Mouse (Mus musculus) heart, embryonic 11.5 days (tissue): ENCODE data around the gene Pde8b. TPM values are rescaled to one million over a fixed set of nuclear protein-coding genes. Genes with fewer than 3 reads are reported as not detected.

Source experiments
- ATAC-seq: fragments of 200-750 bp; cut with Nextera tagmentation; replicated peaks from 2 replicates; pipeline ENCODE4 v1.8.0; 2017; ENCODE audit warnings: moderate library complexity; ENCODE audit not compliant: insufficient number of reproducible peaks, low FRiP score, low TSS enrichment
- H3K27ac ChIP-seq: fragments of 300-500 bp; sonication (generic); 2 replicates; pipeline ENCODE4 v1.5.1; 2014; ENCODE audit warnings: mild to moderate bottlenecking, low read depth, low read length
- H3K27me3 ChIP-seq: fragments of 300-500 bp; sonication (generic); 2 replicates; pipeline ENCODE4 v1.6.1; 2014; ENCODE audit warnings: mild to moderate bottlenecking, low read length, mixed read lengths; ENCODE audit not compliant: control insufficient read depth, insufficient read depth
- H3K36me3 ChIP-seq: fragments of 300-500 bp; sonication (generic); 2 replicates; pipeline ENCODE4 v1.6.1; 2014; ENCODE audit warnings: mild to moderate bottlenecking, low read length, moderate library complexity, mixed read lengths; ENCODE audit not compliant: control insufficient read depth, insufficient read depth
- H3K4me1 ChIP-seq: fragments of 300-500 bp; sonication (generic); 2 replicates; pipeline ENCODE4 v1.6.1; 2014; ENCODE audit warnings: low read length; ENCODE audit not compliant: control insufficient read depth, insufficient read depth
- H3K4me2 ChIP-seq: fragments of 300-500 bp; sonication (generic); 2 replicates; pipeline ENCODE4 v1.6.1; 2014; ENCODE audit warnings: mild to moderate bottlenecking, moderate library complexity
- H3K4me3 ChIP-seq: fragments of 300-500 bp; sonication (generic); 2 replicates; pipeline ENCODE4 v1.5.1; 2014; ENCODE audit warnings: low read depth, low read length
- H3K9ac ChIP-seq: fragments of 300-500 bp; sonication (generic); 2 replicates; pipeline ENCODE4 v1.6.1; 2014; ENCODE audit warnings: mild to moderate bottlenecking, low read depth, low read length, moderate library complexity
- H3K9me3 ChIP-seq: fragments of 300-500 bp; sonication (generic); replicated peaks from 2 replicates; pipeline ENCODE4 v1.6.1; 2016; ENCODE audit warnings: low read length; ENCODE audit not compliant: control insufficient read depth
- WGBS: fragments of 180-500 bp; shearing (Covaris S2); extraction: QIAGEN DNeasy Blood & Tissue Kit; methylation state at CpG from one replicate; pipeline ENCODE4 v1.1.7; 2014; ENCODE audit not compliant: insufficient replicate concordance; 5-methylcytosine and 5-hydroxymethylcytosine counted together
- polyA plus RNA-seq: library from polyadenylated mRNA; unstranded; fragments of >200 nt; fragmentation: Nextera tagmentation; extraction: Ambion mirVana; gene quantifications from 2 replicates; pipeline ENCODE4 v1.2.1, GENCODE M21; 2014

Gene Pde8b
- polyA plus RNA-seq, 1 experiment from 2014 or later = 0.69 TPM

DNA sequence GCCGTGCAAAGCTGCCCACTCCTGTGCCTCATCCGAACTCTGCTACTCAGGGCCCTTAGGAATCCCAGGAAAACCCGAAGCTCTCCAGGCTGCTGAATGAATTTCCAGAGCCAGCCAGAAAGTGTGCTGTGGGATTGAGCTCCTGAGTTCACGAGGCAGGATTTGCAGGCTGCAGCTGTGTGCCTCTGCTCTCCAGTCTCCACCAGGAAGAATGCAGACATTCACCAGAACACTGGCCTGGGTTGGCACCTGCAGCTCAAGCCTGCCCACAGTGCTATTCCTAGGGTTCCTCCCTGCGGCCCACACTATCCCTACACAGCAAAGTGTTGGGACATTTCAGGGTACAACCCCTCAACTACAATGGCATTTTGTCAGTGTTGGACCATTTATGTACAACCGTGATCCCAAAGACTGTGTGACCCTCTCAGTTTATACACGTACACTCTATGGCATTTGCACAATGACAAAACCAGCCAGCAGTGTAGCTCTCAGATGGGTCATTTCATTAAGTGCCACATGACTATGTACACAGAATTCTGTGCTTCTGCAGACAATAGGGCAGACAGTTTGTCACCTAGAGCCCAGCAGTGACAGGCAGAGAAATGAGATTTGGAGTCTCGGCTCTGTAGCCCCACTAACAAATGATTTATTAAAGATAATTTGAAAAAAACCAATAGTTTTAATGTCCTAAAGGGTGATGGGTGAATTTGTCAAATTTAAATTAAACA, 176.5 kb downstream of the Pde8b start:
- Histone ChIP-seq H3K4me1 (no peaks in the 10 kb centered on the region), H3K27ac (no peak overlapping the region), H3K4me2 (no peak overlapping the region), H3K36me3 (no peaks in the 10 kb centered on the region), H3K9ac (no peak overlapping the region), H3K4me3 (no peak overlapping the region), H3K27me3 (no peaks in the 10 kb centered on the region), H3K9me3 (no peaks in the 10 kb centered on the region)
- ATAC-seq = no peak
- WGBS = 70% methylated on average over 8 of the region's 8 CpGs

DNA sequence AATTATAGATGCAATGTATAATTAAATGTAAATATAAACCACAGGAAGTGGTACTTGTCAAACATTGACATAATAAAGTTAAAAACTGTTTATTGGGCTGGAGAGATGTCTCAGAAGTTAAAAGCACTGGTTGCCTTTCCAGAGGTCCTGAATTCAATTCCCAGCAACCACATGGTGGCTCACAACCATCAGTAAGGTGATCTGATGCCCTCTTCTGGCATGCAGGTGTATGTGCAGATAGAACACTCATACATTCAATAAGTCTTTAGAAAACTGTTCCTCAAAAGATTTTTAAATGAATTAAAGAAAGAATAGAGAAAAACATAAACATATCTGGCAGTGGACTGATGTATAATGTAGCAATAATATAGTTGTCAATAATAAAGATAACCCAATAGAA, 179.9 kb downstream of the Pde8b start:
- ATAC-seq = no peak
- H3K9ac ChIP-seq = no peak overlapping the region
- H3K4me3 ChIP-seq = no peak overlapping the region
- no peaks in the 10 kb centered on the region for H3K4me1 ChIP-seq
- no peak overlapping the region for H3K27ac ChIP-seq
- H3K36me3 ChIP-seq = no peaks in the 10 kb centered on the region
- no peaks in the 10 kb centered on the region for H3K9me3 ChIP-seq
- no peak overlapping the region for H3K4me2 ChIP-seq
- H3K27me3 ChIP-seq = no peaks in the 10 kb centered on the region

DNA sequence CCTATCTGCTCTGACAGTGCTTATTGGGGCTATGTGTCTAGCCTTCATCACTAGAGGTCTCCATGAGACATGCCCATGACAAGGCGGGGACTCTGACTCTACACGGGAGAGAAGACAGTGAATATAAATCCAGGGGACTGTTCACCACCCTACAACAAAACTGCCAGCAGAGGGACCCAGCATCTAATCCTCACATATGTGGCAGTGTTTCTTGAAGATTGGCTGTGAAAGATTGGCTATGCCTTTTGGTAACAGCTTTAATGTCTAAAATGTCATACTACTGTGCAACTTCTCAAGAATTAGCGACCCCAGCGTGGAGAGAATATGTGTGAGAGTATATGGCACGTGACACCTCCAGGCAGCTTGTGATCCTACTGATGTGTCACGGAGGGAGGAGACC, 182.3 kb downstream of the Pde8b start:
- no peak for ATAC-seq
- no peak overlapping the region for H3K4me3 ChIP-seq
- H3K4me2 ChIP-seq = no peak overlapping the region
- no peak overlapping the region for H3K27ac ChIP-seq
- no peak overlapping the region for H3K9ac ChIP-seq
- H3K9me3 ChIP-seq = no peaks in the 10 kb centered on the region
- H3K36me3 ChIP-seq = no peaks in the 10 kb centered on the region
- WGBS = 64% methylated on average over 6 of the region's 6 CpGs
- no peaks in the 10 kb centered on the region for H3K4me1 ChIP-seq
- H3K27me3 ChIP-seq = no peaks in the 10 kb centered on the region

DNA sequence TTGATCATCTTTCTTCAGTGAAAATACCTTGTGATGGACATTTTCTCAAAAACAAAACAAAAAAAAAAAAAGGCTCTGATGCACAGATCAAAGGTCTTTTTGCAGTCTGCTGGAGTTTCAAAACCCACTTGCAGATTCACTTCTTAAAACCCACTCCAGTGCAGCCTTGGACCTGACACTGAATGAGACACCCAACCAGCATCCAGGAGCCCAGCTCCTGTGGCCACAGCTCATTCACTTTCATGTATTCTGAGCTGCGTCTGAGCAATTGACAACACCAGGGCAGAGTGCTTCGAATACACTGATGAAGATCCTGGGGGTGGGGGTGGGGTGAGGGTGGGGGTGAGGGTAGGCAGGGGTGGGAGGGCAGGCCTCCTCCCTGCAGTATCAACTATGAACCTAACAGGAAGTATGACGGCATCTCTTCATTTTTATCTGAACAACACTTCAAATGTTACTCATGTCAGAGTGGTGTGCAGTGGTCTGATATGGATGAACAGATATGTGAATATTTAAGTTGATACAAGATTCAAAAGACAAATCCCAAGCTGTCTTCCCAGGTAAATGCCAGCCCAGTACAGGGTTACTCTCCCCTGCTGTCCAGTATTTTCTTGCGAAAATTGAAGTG, 186.6 kb downstream of the Pde8b start:
- no peak overlapping the region for H3K9ac ChIP-seq
- H3K36me3 ChIP-seq = no peaks in the 10 kb centered on the region
- no peak for ATAC-seq
- H3K4me3 ChIP-seq = no peak overlapping the region
- H3K4me2 ChIP-seq = no peak overlapping the region
- no peaks in the 10 kb centered on the region for H3K4me1 ChIP-seq
- H3K27me3 ChIP-seq = no peaks in the 10 kb centered on the region
- H3K27ac ChIP-seq = no peak overlapping the region
- 56% methylated on average over 4 of the region's 4 CpGs for WGBS
- H3K9me3 ChIP-seq = no peaks in the 10 kb centered on the region

DNA sequence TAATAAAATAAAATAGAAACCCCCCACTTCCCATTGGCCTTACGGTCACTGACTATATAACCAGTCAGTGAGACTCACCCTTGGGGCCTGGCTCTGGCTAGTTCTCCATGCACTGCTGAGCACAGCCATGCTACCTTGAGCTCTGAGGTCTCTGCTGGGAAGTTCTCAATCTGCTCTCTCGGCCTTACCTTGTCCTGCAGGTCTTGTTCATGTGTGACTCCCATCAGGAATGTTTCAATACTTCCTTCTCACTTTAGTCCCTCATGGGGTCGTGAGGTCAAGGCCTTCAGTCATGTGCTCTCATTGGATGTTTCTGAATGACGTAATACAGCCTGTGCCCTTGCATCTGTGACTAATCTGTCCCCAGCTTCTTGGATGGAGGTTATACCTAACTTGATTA, 191.3 kb downstream of the Pde8b start:
- ATAC-seq = no peak

DNA sequence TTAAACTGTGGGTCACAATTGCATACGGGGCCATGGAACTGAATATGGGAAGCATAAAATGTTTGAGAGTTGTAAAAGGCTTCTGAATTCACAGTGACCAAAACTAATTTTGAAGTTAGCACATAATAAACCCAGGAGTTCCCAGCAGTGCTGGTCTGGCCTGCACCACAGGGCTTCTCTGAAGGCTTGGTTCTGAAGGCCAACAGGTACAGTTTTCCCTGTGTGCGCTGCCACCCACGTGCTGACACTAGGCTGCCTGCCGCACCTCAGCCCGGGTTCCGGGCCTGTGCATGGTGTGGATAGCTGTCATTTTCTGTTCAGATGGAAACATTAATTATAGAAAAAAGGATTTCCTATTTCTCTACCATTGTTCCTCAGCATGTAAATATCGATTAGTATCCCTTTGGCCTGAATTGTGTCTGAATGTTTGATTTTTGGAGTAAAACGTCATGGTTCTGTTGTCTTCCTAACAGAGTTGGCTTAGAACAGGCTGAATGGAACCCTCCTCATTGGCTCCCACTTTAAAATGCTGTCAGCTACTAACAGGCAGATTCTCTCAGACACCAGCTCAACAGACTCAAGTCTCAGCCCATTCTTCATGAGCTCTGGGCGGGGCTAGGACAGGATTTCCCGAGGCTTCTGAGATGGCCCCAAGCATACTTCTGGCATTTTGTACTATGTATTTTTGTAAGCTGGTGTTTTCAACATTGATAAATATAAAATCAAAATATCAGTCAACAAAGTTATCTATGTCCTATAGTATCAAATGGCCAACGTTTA, 193.4 kb downstream of the Pde8b start:
- no peak overlapping the region for H3K27ac ChIP-seq
- WGBS = 78% methylated on average over 11 of the region's 11 CpGs
- no peak for ATAC-seq
- H3K27me3 ChIP-seq = no peaks in the 10 kb centered on the region
- H3K4me3 ChIP-seq = no peak overlapping the region
- no peaks in the 10 kb centered on the region for H3K9me3 ChIP-seq
- no peak overlapping the region for H3K4me2 ChIP-seq
- no peaks in the 10 kb centered on the region for H3K36me3 ChIP-seq
- H3K4me1 ChIP-seq = no peaks in the 10 kb centered on the region
- no peak overlapping the region for H3K9ac ChIP-seq

More for the DNA sequence above, 191.3 kb downstream of the Pde8b start:
- WGBS = 76% methylated on average over 4 of the region's 4 CpGs
- Histone ChIP-seq H3K4me3 (no peak overlapping the region), H3K27ac (no peak overlapping the region), H3K9ac (no peak overlapping the region), H3K9me3 (no peaks in the 10 kb centered on the region), H3K27me3 (no peaks in the 10 kb centered on the region), H3K36me3 (no peaks in the 10 kb centered on the region), H3K4me1 (no peaks in the 10 kb centered on the region), H3K4me2 (no peak overlapping the region)

DNA sequence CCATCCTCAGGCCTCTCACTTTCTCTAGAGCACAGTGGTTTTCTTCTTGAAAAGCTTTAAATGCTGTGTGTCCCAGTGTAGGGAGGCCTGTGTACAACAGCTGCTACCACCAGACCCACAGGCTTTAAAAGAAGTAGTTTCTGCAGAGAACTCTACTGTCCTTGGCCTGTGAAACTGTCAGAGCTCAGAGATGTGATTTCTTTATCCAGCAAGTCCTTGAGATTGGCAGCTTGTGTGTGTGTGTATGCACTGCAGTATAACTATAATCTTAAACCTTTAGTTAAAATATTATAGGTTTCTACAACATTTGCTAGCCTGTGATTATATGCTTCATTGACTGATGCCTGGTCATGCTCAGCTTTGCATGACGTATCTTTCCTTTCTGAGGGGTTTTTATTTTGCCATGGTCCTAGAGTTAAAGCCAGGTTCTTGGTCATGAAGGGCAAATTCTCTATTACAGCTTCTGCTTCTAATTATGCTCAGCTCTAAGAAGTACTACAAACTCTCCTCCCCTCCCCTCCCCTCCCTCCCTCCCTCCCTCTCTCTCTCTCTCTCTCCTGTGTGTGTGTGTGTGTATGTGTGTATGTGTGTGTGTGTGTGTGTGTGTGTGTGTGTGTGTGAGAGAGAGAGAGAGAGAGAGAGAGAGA, 194.3 kb downstream of the Pde8b start:
- no peaks in the 10 kb centered on the region for H3K36me3 ChIP-seq
- no peak overlapping the region for H3K9ac ChIP-seq
- H3K4me2 ChIP-seq = no peak overlapping the region
- no peaks in the 10 kb centered on the region for H3K4me1 ChIP-seq
- 77% methylated on average over 1 of the region's 1 CpGs for WGBS
- no peak for ATAC-seq
- H3K27me3 ChIP-seq = no peaks in the 10 kb centered on the region
- H3K9me3 ChIP-seq = no peaks in the 10 kb centered on the region
- no peak overlapping the region for H3K4me3 ChIP-seq
- H3K27ac ChIP-seq = no peak overlapping the region

DNA sequence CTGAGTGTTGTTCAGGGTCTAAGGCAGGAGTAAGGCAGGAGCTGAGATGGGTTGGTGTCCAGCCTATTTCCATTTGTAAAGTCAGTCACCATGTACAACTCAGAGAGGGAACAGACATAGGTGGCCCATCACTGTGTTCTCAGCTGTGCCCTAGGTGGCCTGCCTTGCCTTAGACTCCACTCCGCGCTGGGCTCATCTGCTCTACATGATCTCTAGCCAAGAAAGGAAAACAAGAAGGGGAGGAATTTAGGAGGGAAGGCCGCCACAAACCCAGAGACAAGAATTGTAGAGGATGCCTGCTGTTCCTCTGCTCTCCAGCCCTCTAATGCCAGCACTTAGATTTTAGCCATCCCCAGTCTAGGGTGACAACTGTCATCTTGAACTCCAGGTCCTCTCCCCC, 197.7 kb downstream of the Pde8b start:
- Histone ChIP-seq H3K4me2 (no peak overlapping the region), H3K9ac (no peak overlapping the region), H3K4me3 (no peak overlapping the region), H3K9me3 (no peaks in the 10 kb centered on the region), H3K27me3 (no peaks in the 10 kb centered on the region), H3K27ac (no peak overlapping the region), H3K36me3 (no peaks in the 10 kb centered on the region), H3K4me1 (no peaks in the 10 kb centered on the region)
- 70% methylated on average over 3 of the region's 3 CpGs for WGBS
- no peak for ATAC-seq
